Mouse (Mus musculus) hindbrain, embryonic 15.5 days (tissue): ENCODE results near the gene BC030867. TPM values are rescaled to one million over a fixed set of nuclear protein-coding genes. Genes with fewer than 3 reads are reported as not detected.
A peak's percentile ranks its signal among the peaks of the same experiment; 100 is the strongest.

Source experiments
- ATAC-seq: fragments of 200-750 bp; cut with Nextera tagmentation; 2 replicates; pipeline ENCODE4 v1.8.0; 2017; ENCODE audit warnings: low read depth, moderate number of reproducible peaks, moderate TSS enrichment; ENCODE audit not compliant: low FRiP score
- H3K27ac ChIP-seq: fragments of 300-500 bp; sonication (generic); replicated peaks from 2 replicates; pipeline ENCODE4 v1.5.1; 2015; ENCODE audit warnings: mild to moderate bottlenecking, inconsistent platforms
- H3K27me3 ChIP-seq: fragments of 300-500 bp; sonication (generic); 2 replicates; pipeline ENCODE4 v1.6.1; 2015; ENCODE audit warnings: control low read depth, inconsistent platforms
- H3K36me3 ChIP-seq: fragments of 300-500 bp; sonication (generic); 2 replicates; pipeline ENCODE4 v1.6.1; 2015; ENCODE audit warnings: control low read depth, inconsistent platforms
- H3K4me1 ChIP-seq: fragments of 300-500 bp; sonication (generic); replicated peaks from 2 replicates; pipeline ENCODE4 v1.6.1; 2015; ENCODE audit warnings: control low read depth, inconsistent platforms
- H3K4me2 ChIP-seq: fragments of 300-500 bp; sonication (generic); 2 replicates; pipeline ENCODE4 v1.6.1; 2015; ENCODE audit warnings: moderate library complexity, mild to moderate bottlenecking, inconsistent platforms
- H3K4me3 ChIP-seq: fragments of 300-500 bp; sonication (generic); 2 replicates; pipeline ENCODE4 v1.5.1; 2015; ENCODE audit warnings: mild to moderate bottlenecking, inconsistent platforms
- H3K9ac ChIP-seq: fragments of 300-500 bp; sonication (generic); 2 replicates; pipeline ENCODE4 v1.6.1; 2015; ENCODE audit warnings: inconsistent platforms
- H3K9me3 ChIP-seq: fragments of 300-500 bp; sonication (generic); 2 replicates; pipeline ENCODE4 v1.6.1; 2016; ENCODE audit warnings: control low read depth, inconsistent platforms
- WGBS: fragments of 180-500 bp; shearing (Covaris S2); methylation state at CpG from one replicate; pipeline ENCODE4 v1.1.7; 2015; 5-methylcytosine and 5-hydroxymethylcytosine counted together
- polyA plus RNA-seq: library from polyadenylated mRNA; unstranded; fragments of >200 nt; fragmentation: Nextera tagmentation; extraction: Ambion mirVana; gene quantifications from 2 replicates; pipeline ENCODE4 v1.2.1, GENCODE M21; 2015

The BC030867 gene
- polyA plus RNA-seq, 1 experiment from 2014 or later, result 3.4 TPM

DNA sequence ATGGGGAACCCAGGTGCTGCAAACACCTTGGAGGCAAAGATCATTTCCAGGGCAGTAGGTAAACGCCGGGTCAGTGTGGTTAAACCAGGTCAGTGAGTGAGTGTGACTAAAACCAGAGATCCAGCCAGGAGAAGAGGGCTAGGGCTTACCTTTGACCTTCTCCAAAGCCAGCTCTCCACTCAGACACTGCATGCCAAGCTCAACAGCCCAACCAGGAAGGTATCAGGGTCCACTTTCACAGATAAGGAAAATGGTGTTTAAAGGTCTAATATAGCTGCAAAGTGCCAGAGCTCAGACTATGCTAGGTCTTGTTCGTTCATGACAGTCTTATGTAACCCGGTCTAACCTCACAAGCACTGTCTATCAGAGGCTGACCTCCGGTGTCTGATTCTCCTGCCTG lies 7.4 kb upstream of the BC030867 start:
- Histone ChIP-seq H3K27me3 (no peaks in the 10 kb centered on the region), H3K4me2 (no peak overlapping the region), H3K4me3 (no peak overlapping the region), H3K27ac (no peak overlapping the region), H3K9ac (no peak overlapping the region), H3K4me1 (peaks cover 18% of the 10 kb centered on the region), H3K9me3 (no peaks in the 10 kb centered on the region), H3K36me3 (no peaks in the 10 kb centered on the region)
- 93% methylated on average over 5 of the region's 5 CpGs for WGBS
- ATAC-seq, result no peak

DNA sequence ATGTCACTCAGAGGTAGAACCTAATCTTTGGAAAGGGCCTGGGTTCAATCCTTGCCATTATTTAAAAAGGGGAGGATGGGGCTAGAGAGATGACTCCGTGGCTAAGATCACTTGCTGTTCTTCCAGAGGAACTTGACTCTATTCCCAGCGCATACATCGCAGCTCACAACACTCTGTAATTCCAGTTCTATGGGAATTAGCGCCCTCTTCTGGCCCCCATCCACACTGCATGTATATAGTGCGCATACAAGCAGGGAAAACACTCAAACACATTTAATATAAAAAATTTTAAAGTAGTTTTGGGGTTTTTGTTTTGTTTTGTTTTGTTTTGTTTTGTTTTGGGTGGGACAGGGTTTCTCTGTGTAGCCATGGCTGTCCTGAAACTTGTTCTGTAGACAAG lies 6.8 kb upstream of the BC030867 start:
- Histone ChIP-seq H3K4me2 (no peak overlapping the region), H3K4me1 (peaks cover 18% of the 10 kb centered on the region), H3K9ac (no peak overlapping the region), H3K27me3 (no peaks in the 10 kb centered on the region), H3K9me3 (no peaks in the 10 kb centered on the region), H3K27ac (no peak overlapping the region), H3K4me3 (no peak overlapping the region), H3K36me3 (no peaks in the 10 kb centered on the region)
- 54% methylated on average over 5 of the region's 5 CpGs for WGBS
- no peak for ATAC-seq

DNA sequence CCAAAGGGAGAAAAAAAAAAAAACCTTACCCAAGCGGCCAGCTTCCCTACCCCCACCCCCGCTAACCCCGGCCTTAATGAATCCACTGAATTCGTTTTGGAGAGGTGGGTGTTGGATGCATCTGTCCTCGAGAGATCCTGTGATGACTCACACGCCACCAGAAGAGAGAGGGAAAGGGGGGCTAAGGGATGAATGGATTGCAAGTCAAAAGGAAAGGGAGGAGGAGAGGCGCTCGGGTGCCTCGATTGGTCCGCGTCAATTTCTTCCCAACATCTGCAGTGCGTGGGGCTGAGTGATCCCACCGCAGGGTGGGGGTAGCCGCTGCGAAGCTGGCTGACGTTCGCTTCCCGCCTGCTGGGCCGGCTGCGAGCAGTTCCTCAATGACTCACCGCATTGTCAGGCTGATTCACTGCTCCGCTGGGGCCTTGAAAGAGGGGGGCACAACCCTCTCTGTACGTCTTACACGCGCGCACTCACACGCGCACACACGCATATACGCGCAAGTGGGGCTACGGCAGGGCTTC lies 3.7 kb upstream of the BC030867 start:
- under 1% methylated on average over 32 of the region's 32 CpGs for WGBS
- Histone ChIP-seq H3K4me2 (peak overlapping the region; percentile 66), H3K4me1 (peaks cover 24% of the 10 kb centered on the region), H3K9me3 (no peaks in the 10 kb centered on the region), H3K27ac (peak overlapping the region; percentile 76), H3K36me3 (no peaks in the 10 kb centered on the region), H3K27me3 (no peaks in the 10 kb centered on the region), H3K9ac (peak overlapping the region; percentile 48), H3K4me3 (peak overlapping the region; percentile 38)
- ATAC-seq, result peak; percentile 87

DNA sequence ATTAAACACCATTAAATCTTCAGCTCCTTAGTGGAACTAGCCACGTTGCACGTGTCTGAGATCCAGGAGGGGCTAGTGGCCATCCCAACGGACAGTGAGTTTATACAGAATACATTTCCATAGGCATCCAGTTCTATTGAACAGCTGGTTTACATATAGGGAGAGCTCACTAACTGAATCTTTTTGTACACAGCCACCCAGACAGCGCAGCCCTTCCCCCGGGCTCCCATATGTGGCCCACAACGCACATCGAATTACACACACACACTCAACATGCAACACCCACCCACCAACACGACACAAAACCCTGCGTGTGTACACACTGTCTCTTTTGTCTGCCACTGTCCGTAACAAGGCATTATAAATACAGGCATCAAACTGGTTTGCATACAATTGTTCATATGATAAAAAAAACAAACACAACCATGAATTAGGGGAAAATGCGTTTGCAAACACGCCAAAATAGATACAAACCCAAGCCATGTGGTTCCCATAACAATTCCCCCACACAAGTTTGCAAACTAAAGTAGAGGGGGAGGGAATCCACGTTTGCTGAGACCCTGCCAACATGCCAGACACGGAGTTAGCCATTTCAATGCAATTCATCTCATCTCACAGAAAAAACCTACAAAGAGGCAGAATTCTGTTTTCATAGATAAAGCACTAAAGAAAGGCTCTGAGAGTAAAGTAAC lies 3.0 kb upstream of the BC030867 start:
- WGBS, result 34% methylated on average over 14 of the region's 14 CpGs
- peak; percentile 39; the same call in 1 of the 2 replicates for ATAC-seq

GRCm38 (mm10) chr11:102246273-102246635 lies 2.4 kb upstream of the BC030867 start:
- 0 out of 2 replicates have a peak overlapping the region, but pooled peaks have one; percentile 66 for H3K4me2 ChIP-seq
- no peaks in the 10 kb centered on the region for H3K27me3 ChIP-seq
- ATAC-seq, result no peak
- 85% methylated on average over 6 of the region's 6 CpGs for WGBS
- H3K36me3 ChIP-seq, result no peaks in the 10 kb centered on the region
- no peaks in the 10 kb centered on the region for H3K9me3 ChIP-seq
- H3K4me3 ChIP-seq, result no peak overlapping the region
- peaks cover 24% of the 10 kb centered on the region for H3K4me1 ChIP-seq
- H3K9ac ChIP-seq, result no peak overlapping the region
- no peak overlapping the region for H3K27ac ChIP-seq

More for the DNA sequence above, 3.0 kb upstream of the BC030867 start:
- Histone ChIP-seq H3K36me3 (no peaks in the 10 kb centered on the region), H3K9me3 (no peaks in the 10 kb centered on the region), H3K27me3 (no peaks in the 10 kb centered on the region), H3K4me3 (peak overlapping the region; percentile 38), H3K4me1 (peaks cover 24% of the 10 kb centered on the region), H3K9ac (peak overlapping the region; percentile 48), H3K27ac (peak overlapping the region; percentile 76), H3K4me2 (peak overlapping the region; percentile 66)

GRCm38 (mm10) chr11:102246871-102247270 lies 1.8 kb upstream of the BC030867 start:
- ATAC-seq, result no peak
- Histone ChIP-seq H3K4me3 (no peak overlapping the region), H3K9ac (no peak overlapping the region), H3K4me2 (no peak overlapping the region), H3K9me3 (no peaks in the 10 kb centered on the region), H3K27me3 (no peaks in the 10 kb centered on the region), H3K36me3 (no peaks in the 10 kb centered on the region), H3K4me1 (peaks cover 24% of the 10 kb centered on the region), H3K27ac (no peak overlapping the region)
- 86% methylated on average over 4 of the region's 4 CpGs for WGBS

- Histone ChIP-seq H3K4me2 (peak overlapping the region; percentile 86), H3K4me1 (peaks cover 21% of the 10 kb centered on the region), H3K9ac (no peak overlapping the region), H3K9me3 (no peaks in the 10 kb centered on the region), H3K36me3 (no peaks in the 10 kb centered on the region), H3K4me3 (peak overlapping the region; percentile 45), H3K27me3 (no peaks in the 10 kb centered on the region), H3K27ac (no peak overlapping the region)
- WGBS, result 12% methylated on average over 9 of the region's 9 CpGs
- ATAC-seq, result no peak
These were observed 839 bp downstream of the BC030867 start for GRCm38 (mm10) chr11:102249351-102250090.

DNA sequence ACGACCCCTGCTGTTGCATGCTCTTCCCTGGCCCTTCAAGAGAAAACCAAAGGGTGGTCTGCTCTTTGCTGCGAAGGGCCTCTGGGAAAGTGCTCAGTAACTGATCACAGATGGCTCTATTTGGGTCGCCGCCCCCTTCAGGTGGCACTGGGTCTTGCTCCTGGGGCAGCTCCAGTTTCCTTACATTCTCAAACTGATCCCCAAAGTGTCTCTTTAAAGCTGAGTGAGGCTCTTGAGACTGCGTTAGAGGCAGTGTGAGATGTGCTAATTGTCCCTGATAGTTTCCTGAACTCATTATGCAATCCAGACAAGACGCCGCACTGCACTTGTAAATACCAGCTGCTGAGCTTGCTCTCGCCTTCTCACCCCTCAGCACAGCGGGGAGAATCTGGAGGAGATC lies 8.8 kb downstream of the BC030867 start:
- no peak for ATAC-seq
- no peak overlapping the region for H3K9ac ChIP-seq

GRCm38 (mm10) chr11:102258095-102258494 lies 9.4 kb downstream of the BC030867 start:
- no peaks in the 10 kb centered on the region for H3K36me3 ChIP-seq
- no peak overlapping the region for H3K27ac ChIP-seq
- no peak overlapping the region for H3K4me2 ChIP-seq
- WGBS, result 85% methylated on average over 6 of the region's 6 CpGs
- ATAC-seq, result no peak
- no peaks in the 10 kb centered on the region for H3K27me3 ChIP-seq
- H3K4me1 ChIP-seq, result no peaks in the 10 kb centered on the region
- no peak overlapping the region for H3K9ac ChIP-seq
- no peak overlapping the region for H3K4me3 ChIP-seq
- H3K9me3 ChIP-seq, result no peaks in the 10 kb centered on the region

More for the DNA sequence above, 8.8 kb downstream of the BC030867 start:
- H3K27ac ChIP-seq, result no peak overlapping the region
- H3K4me2 ChIP-seq, result no peak overlapping the region
- 33% methylated on average over 9 of the region's 9 CpGs for WGBS
- no peaks in the 10 kb centered on the region for H3K27me3 ChIP-seq
- no peak overlapping the region for H3K4me3 ChIP-seq
- H3K4me1 ChIP-seq, result no peaks in the 10 kb centered on the region
- H3K9me3 ChIP-seq, result no peaks in the 10 kb centered on the region
- H3K36me3 ChIP-seq, result no peaks in the 10 kb centered on the region

DNA sequence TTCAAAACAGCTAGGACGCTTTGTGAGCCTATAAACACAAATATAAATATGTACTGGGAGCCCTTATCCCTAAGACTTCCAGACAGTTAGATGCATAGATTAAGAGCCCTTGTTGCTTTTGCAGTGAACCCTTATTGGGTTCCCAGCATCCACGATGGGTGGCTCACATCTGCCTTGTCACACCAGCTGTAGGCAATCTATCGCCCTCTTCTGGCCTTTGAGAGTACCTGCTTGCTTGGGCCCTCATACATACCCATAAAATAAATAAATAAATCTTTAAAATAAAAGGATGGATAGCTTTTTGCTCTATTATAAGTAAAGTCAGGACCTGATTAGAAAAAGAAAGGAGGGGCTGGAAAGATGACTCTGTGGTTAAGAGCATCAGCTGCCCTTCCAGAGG lies 9.8 kb downstream of the BC030867 start:
- Histone ChIP-seq H3K4me2 (no peak overlapping the region), H3K9me3 (no peaks in the 10 kb centered on the region), H3K4me1 (no peaks in the 10 kb centered on the region), H3K27ac (no peak overlapping the region), H3K36me3 (no peaks in the 10 kb centered on the region), H3K9ac (no peak overlapping the region), H3K27me3 (no peaks in the 10 kb centered on the region), H3K4me3 (no peak overlapping the region)
- 87% methylated on average over 3 of the region's 3 CpGs for WGBS
- no peak for ATAC-seq

DNA sequence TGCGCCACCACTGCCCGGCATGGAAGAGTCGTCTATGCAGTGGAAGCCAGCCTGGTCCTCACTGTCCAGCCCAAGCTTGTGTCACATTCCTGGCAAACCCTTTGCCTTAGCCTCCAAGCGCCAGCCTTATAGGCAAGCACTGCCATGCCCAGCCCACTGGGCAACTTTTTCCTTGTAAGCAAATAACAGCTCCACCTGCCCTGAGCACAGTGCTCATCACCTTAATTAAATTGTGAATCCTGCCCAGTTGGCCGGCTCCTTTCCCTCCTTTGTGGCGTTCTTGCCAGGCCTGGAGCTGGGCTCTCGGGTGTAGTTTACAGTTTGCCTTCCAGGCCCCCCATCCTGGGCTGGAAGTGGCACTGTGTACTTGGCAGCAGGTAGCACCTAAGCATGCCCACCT lies 14.5 kb downstream of the BC030867 start:
- H3K4me2 ChIP-seq, result no peak overlapping the region
- H3K27me3 ChIP-seq, result no peaks in the 10 kb centered on the region
- 86% methylated on average over 7 of the region's 7 CpGs for WGBS
- no peak for ATAC-seq
- no peak overlapping the region for H3K9ac ChIP-seq
- H3K4me1 ChIP-seq, result peaks cover 8% of the 10 kb centered on the region
- no peaks in the 10 kb centered on the region for H3K36me3 ChIP-seq
- no peaks in the 10 kb centered on the region for H3K9me3 ChIP-seq
- H3K4me3 ChIP-seq, result no peak overlapping the region
- no peak overlapping the region for H3K27ac ChIP-seq

DNA sequence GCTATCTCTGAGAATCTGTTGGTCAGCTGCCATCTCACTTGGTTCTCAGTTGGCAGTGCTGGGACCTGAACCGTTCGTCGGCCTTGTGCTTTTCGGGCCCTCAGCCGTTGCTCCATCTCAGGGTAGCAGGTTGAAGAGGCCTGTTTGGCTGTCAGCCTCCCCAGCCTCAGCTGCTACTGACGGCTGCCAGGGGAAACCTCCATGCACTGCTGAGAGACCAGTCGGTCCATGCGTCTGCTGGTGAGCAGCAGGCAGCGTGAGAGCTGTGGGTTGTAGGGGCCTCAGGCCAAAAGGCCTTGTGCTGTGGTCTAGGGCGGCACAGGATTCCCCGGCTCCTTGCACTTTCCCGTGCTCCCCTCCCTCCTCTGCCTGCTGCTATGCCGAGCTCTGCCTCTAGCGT lies 17.1 kb downstream of the BC030867 start:
- H3K9me3 ChIP-seq, result no peaks in the 10 kb centered on the region
- no peaks in the 10 kb centered on the region for H3K27me3 ChIP-seq
- H3K4me3 ChIP-seq, result no peak overlapping the region
- H3K4me1 ChIP-seq, result peaks cover 8% of the 10 kb centered on the region
- H3K9ac ChIP-seq, result no peak overlapping the region
- H3K36me3 ChIP-seq, result no peaks in the 10 kb centered on the region
- 60% methylated on average over 14 of the region's 14 CpGs for WGBS
- H3K27ac ChIP-seq, result no peak overlapping the region
- no peak for ATAC-seq
- no peak overlapping the region for H3K4me2 ChIP-seq
